Mouse (Mus musculus): ENCODE data around the gene Muc5b.
"Not testable (repeated sequence)": the region's sequence is repeated elsewhere in the genome, so short reads cannot be mapped to it uniquely, and the experiment has no call there.

GRCm38 (mm10) chr7:141807823-141808222 lies 31.0 kb upstream of the Muc5b start:
- TF ChIP-seq CTCF, EP300 (IDR thresholded peaks at IDR 0.05; ENCODE audit: low read depth): not testable (repeated sequence)

Measured in liver, embryonic 14.5 days (tissue).